Mouse (Mus musculus) naive thymus-derived CD4-positive, alpha-beta T cell, adult 2 months (primary cell): ENCODE measurements around the gene Pip5kl1.
A peak's percentile ranks its signal among the peaks of the same experiment; 100 is the strongest.

ENCODE experiments used
- DNase-seq: peaks from one replicate; pipeline ENCODE4 v3.0.0-alpha.2; 2011; ENCODE audit warnings: low read depth

Pip5kl1 gene

DNA sequence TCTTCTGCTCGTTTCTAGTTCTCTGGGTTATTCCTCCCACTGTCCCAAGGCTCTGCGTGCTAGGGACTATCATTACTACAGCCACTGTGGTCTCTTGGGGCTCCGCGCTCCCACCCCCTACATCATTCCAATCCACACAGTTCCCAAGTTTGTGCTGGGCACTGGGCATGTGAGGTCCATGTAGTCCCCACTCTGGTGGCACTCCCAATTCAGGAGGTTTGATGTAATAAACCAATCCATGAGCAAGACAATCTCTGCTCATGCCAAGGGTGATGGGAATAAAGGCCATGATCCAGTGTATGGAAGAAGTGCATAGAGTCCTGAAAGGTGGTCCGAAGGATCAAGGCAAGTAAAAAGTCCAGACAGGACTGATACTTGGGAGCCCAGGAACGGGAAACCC, at the start of gene Pip5kl1:
Gene Pip5kl1, plus strand, starts transcription at position 301 of the 400 bp plus-strand sequence.
- DNase-seq = no peak

DNA sequence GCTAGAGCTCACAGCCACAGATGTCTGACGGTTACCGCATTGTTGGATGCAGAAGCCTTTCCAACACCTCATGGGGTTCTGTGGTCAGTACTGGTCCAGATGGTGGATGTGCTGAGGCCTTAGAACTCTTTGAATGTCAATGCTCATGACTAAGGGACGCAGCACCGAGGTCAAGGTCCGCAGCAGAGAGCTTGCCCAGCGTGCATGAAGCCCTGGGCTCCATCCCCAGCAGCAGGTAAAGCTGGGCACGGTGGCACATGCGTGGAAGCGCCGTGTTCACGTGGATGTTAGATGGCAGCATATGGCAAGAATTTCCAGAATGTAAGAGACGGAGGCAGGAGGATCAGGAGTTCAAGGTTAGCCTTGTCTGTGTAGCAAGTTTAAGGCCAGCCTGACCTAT, 48.8 kb upstream of the Pip5kl1 start:
- DNase-seq = no peak

DNA sequence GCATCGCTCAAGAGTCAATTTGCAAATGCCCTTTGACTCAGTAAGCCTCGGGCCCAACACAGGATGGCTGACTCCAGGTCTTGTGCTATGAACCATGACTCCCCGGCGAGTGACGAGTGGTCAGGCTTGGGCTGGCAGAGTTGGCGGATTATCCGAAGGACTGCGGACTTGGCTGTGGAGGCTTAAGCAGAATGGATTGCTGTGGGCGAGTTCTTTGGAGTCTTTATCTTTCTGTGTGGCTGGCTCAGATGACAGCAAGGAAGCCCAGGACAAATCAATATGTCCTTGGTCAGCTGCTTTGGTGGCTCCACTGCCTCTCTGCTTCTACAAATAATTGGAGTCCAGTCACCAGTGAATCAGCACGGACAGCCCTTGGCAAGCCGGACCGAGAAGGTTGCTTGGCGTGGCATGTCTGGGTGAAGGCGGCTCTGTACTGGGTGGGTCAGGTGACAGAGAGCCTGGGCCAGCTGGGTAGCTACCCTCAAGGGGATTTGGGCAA, 47.1 kb upstream of the Pip5kl1 start:
- DNase-seq = no peak

DNA sequence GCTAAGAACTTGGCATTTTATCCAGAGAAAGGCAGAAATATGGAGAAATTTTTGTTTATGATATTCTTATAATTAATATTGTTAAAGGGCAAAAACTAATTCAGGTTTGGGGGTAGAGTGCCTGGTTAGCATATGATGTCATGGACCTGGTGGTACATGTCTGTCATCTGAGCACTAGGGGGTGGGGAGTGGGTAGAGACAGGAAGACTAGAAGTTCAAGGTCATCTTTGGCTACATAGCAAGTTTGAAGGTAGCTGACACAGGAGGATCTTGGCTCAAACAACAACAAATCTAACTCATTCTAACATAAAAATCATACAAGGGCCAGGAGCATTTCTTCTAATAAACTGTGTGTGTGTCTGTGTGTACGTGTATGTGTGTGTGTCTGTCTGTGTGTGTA, 46.3 kb upstream of the Pip5kl1 start:
- no peak for DNase-seq

DNA sequence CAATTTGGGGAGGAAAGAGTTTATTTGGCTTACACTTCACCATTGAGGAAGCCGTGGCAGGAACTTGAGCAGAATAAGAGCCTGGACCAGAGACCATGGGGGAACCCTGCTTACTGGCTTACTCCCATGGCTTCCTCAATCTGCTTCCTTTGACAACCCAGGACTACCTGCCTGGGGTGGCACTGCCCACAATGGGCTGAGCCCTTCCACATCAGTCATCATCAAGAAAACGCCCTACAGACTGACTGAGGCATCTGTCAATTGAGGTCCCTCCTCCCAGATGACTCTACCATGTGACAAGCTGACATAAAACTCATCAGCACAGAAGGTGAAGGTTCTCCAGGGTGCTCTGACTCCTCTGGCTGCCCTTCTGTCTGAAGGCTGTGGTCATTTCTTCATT, 44.1 kb upstream of the Pip5kl1 start:
- no peak for DNase-seq

DNA sequence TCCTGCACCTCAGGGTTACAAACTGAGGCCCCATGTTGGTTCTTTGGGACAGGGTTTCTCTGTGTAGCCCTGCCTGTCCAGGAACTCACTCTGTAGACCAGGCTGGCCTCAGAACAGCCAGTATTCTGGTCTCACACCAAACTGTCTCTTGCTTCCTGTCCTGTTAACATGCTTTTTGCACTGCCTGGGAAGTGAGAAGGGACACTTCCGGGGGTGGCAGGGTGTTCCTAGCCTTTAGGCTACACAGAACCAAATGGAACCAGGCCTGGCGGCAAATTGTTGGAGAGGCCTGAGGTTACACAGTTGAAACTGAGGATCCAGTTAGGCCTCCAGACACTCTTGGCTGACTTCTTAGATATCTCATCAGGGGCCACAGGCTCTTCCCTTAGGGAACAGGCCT, 41.4 kb upstream of the Pip5kl1 start:
- DNase-seq = no peak

DNA sequence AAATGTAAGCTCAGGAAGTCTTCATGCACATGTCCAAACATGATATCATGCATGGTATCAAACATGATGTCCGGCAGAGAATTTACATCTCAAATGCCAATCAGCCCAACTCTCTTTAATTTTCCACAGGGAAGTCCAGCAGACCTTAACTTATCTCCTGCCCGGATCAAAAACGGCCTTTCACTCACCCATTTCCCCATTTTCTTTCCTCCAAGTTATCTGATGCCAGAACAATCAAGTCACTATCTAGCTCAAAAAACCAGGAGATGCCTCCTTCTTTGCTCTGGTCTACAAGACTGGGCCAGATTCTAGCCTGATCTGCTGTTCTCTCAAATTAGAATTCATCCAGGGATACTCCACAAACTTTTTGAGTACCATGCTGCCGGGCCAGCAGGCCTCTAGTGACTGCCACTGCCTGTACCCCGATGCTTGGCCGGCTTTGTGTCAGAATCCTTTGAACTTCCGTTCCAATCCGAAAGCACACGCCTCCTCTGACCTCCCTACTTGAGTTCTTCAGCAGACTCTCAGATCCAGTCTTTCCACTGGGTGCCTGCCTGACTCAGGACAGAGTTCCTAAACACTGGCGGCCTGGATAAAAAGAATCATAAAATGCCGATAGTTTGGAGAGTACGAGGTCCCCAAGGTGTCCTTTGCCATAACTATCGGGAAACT, 40.4 kb upstream of the Pip5kl1 start:
- DNase-seq = peak; percentile 72

DNA sequence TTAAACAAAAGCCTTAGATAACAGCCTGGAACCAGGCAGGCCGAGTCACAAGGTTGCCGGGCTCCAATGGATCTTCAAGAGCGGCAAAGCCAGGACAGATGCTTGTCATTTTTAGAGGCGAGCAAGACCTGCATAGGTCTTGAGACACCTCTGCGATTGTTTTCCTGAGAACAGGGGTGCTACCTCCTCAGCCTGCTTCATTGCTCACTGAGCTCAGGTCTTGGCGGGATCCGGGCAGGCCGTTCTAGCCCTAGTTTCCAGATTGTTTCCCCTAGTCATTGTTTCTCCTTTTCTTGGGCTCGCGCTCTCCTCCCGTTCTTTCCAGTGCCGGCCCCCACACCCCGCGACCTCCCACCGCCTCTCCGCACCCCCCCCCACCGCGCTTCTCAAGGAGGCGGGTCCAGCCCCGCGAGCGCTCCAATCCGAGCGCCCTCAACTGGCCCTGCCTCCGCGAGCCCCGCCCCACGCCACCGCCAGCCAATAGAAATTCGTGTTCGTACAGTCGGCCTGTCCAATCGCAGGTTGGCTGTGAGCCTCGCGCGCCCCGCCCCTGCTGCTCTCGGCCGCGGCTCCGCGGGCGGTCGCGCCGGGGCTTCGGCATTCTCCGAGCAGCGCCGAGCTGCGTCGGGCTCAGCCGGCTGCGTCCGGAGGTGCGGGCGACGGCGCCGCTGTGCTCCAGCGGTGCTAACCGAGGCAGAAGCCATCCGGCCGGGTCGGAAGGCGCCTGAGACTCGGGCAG, 39.7 kb upstream of the Pip5kl1 start, which contains the start of gene Fam102a:
Gene Fam102a, plus strand, starts transcription at position 600 of the 739 bp plus-strand sequence.
- peak; percentile 98 for DNase-seq

DNA sequence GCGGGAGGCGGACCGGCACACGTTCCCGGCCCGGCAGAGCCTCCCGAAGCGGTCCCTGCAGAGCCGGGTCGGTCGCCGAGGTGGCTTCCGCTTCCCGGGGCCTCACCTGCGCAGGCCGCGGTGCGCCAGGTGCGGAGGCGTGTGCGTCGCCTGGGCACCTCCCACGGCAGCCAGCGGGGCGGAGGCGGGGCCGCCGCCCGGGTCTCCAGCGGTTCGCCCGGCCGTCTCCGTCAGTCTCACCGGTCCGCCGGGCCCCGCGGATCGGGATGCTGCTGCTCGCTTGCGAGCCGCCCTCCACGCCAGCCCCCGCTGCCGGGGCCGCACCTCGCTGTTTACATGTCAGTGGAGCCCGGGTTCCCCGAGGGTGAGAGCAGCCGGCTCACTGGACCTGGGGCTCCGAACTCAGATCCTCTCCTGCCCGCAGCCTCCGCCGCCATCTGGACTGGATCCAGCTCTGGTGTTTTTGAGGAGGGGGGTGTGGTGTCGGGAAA, 39.1 kb upstream of the Pip5kl1 start:
- no peak for DNase-seq

DNA sequence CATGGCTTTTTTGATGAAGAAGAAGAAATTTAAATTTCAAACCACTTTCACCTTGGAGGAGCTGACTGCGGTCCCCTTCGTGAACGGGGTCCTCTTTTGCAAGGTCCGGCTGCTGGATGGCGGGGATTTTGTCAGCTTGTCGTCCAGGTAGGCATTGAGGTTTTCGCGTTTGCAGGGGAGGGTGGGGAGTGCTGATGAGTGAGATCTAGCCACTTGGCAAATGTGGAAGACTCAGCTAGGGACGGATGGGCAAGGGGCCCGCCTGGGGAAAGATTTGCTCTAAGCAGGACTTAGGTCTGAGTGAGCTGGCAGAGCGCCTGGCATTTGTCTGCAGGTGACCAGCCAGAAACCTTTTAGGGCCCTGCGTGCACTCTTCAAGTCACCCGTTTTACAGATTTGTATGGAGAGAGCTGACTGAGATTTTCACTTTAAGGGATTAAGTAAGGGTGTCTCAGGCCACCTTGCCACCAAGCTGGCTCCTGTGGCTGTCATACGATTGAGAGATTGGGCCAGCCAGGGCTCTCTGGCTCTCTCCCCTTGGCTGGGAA, 38.4 kb upstream of the Pip5kl1 start:
- DNase-seq = no peak

DNA sequence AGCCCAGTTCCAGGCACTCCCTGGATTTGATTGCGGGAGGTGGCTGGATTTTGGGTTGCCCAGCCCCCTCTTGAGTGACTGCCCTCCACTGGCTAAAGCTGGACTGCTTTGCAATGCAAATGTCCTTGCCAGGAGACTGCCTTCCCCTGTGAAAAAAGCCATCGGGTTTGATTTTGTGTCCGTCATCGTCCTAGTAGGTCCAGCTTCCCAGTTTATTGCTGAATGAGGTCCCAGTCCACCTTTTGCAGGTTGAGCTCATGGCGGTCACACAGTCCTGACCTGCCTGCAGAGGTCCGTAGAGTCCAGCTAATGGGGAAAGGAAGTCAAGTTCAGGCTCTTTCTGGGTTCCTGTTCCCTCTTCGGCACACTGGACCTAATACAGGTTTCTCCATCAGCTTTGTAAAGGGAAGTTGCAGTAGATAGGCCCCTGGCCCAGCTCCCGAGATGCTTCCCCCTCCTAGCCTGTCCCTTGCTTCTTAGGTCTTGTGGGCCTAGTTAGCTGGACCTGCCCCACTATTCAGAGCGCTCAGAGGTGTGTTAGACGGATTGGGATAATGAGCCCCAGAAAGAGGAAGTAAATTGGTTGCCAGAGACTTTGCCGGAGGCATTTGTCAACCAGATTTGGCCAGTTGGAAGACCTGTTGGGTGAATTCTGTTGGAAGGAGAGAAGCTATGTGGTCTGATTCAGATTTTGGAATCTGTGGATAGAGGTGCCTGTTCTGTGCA, 37.8 kb upstream of the Pip5kl1 start:
- DNase-seq = no peak

DNA sequence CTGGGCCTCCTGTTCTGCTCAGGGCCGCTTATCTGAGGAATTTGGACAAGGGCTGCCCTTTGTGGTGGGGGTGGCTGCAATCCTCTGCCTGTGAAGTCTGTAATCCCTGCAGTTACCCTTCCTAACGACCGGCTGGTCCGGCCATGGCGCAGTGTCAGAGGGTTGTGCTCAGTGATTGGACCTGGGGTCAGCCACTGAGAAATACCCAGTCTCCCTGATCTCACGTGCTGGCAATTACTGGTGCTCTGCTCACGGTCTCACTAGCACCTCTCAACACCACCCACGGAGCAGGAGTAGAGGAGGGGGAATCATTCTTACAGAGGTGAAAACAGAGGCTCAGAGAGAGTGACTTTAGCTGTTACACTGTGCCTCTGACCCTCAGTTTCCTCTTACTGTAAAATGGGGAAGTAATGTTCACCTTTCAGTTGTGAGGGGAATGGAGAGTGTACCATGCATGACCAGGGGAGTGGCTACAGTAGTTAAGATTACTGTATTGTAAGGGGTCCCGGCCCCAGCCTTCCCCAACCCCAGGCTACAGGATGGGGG, 37.2 kb upstream of the Pip5kl1 start:
- peak; percentile 48 for DNase-seq

DNA sequence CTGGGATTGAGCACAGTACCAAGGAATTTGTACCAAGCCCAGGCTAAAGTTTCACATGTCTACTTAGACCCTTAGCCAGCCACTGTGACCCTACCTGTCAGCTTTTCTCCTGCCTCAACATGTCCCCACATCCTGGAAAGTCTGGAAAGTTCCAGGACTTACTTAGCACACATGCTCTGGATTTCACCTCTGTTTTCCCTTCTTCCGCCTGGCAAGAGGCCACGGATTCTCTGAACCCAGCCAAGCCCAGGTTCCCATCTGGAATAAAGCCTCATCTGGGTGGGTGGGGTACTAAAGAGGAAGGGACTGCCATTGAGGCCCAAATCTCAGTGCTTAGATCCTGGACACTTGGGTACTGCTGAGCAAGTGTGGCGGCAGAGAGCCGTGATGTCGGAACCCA, 36.7 kb upstream of the Pip5kl1 start:
- no peak for DNase-seq

DNA sequence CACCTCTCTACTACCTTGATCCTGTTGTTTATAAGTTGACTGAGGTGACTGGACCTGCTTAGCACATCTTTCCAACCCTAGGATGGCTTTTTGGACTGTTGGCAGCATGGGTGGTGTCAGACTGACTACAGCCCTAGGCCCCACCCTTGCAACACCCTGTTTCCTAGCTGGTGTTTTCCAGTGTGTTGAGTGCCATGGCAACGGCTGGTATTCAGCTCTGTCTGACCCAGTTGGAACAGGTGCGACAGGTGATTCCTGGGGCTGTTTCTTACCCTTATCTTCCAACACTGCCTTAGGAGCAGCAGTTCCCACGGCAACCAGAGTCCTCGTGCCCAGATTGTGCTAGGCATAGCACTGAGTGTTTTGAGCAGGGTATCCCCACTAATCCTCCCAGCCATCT, 36.1 kb upstream of the Pip5kl1 start:
- DNase-seq = peak; percentile 67

DNA sequence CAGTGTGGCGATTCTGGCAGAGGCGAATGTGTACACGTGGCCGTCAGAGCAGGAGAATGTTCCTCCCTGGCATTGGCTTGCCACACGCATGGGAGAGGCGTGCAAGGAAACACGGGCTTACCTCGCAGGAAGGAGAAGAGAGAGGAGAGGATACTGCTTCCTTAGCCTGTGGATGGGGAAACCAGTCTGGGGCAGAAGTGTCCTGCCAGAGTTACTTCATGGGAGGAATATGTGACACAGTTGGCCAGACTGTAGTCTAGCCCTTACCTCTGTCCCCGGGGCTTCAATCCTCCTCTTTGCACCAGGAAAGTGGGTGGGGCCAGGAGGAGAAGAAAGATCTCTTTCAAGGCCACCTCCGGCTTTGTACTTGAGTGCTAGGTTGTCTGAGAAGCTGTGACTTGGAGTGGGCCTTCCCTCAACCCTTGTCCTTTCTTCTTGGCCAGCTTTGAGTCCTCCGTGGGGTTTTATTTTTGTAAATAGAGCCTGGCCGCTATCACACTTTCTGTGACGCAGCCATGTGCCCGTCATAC, 35.1 kb upstream of the Pip5kl1 start:
- DNase-seq = peak; percentile 62

DNA sequence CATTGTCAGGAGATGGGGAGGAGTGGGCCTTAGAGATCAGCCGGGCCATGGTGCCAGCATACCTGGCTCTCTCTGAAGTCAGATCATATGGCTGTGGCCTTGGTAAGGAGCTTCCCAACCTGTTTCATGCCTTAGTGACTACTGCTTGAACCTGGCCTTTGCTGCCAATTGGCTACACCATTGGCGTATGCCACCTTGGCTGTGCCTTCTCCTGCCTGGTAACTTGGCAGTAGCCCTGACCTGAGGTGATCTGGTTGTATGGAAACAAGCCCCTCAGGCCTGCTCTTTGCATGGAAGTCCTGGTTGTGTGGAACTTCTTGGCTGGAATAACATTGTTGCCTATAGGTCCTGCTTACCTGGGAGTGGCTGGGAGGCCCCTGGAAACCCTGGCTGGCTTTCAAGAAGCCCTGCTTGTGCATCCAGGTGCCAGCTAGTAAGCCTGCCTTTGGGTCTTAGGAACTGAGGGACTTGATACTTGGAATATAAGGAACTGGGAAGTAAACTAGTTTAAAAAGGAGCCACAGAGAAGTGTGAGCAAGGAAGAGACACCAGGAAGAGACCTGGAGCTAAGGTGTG, 33.2 kb upstream of the Pip5kl1 start:
- peak; percentile 51 for DNase-seq

DNA sequence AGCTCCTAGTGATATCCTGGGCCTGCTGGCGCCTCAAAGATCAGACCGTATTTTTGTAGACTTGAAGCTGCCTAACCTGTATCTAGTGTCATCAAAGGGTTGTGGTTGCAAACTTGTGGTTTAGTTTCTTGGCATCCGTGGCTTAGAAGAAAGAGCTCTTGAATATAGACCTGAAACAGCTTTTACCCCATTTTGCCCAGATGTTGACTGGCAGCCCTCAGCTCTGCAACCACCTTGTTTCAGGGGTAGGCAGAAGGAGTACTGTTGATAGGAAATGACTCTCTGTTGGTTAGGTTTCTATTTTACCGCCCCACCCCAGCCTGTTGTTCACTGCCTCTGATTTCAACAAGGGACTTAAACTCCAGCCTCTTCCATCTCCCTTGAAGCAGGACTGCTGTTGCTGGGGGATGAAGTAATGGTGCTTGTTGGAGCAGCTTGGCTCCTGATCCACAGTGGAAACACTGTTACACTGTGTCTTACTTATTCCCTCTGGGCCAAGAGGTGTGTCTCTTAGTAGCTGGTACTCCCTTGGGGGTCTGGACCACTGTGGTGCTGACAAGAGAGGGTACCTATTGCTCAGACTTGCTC, 32.5 kb upstream of the Pip5kl1 start:
- DNase-seq = peak; percentile 93

DNA sequence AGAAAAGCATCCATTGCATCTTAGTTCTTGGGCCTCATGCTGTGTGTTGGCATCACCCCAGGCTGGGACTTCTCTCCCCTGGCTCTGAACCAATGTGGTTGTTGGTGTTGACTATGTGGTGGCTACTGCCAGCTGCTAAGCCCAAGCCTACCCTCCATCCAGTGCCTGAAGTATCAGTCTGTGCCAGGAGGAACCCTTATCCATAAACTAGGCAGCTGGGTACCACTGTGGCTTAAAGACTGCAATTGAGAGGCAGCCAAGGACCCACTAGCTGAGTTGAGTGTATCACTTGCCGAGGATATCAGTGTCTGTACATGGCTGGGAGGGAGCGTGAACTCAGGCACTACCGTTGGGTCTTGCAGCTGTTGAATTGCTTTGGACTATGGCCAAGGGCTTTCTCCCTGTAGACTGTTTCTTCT, 31.6 kb upstream of the Pip5kl1 start:
- DNase-seq = no peak

DNA sequence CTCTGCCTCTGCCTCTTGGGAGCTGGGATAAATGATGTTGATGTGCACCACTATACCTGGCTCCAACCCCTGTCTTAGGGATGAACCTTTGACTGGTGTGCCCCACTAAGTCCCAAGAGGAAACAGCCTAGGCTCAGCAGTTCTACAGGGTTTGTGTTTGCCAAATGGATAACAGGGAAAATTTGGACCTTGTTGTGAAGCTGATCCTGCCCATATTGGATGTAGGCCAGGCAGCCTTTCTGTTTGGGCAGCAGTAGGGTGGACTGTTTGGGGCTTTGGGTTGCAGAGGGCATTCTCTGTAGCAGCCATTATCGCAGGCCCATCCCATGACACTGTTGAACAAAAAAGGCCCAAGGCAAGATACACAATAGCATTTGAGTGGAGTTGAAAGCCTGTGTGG, 27.6 kb upstream of the Pip5kl1 start:
- no peak for DNase-seq

DNA sequence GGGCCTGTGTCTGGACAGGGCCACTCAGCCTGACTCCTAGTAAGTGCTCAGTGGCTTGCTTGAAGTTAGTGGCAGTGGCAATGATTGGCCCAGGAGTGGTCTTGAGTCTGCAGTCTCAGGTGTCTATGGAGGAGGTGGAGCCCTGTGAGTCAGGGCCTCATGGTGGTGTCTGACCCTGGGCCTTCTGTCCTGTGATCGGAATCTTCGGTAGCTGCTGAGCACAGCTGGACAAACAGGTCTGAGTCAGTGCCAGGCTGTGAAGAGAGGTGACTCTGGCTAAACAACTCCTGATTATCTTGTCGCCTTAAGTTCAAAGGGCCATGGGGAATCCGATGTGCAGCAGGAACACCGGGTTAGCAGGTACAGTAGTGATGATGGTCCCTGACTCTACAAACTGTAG, 27.2 kb upstream of the Pip5kl1 start:
- no peak for DNase-seq
